ENCODE assay signal across 8 mouse cellular contexts in genomic region chr2:38511487-38512307, GRCm38 (mm10). TPM values are rescaled to one million over a fixed set of nuclear protein-coding genes. Genes with fewer than 3 reads are reported as not detected.
DNase-seq lines count a peak whose midpoint lies in the region; ATAC-seq and TF ChIP-seq lines count a peak whose summit lies in the region.

Nek6 (plus strand) TSS chr2:38511643.

- peaks cover 29% of the 10 kb centered on the region; the same call in 1 of the 2 replicates for H3K79me2 ChIP-seq in liver, adult 2 months (ENCODE audit: control insufficient read depth, insufficient read depth, low read length)

- peak within 1 kb of the TSS; percentile 69 for H3K4me3 ChIP-seq in kidney, adult 2 months (ENCODE audit: insufficient read depth, low read depth, low read length)
- peak within 1 kb of the TSS; percentile 69 for H3K4me3 ChIP-seq in liver, adult 2 months (ENCODE audit: insufficient read depth, low read depth, low read length)
- H3K4me3 ChIP-seq in stomach, postnatal 0 days (ENCODE audit: low read depth, low read length) = peak within 1 kb of the TSS; percentile 82

- no peaks in the 10 kb centered on the region for H3K27me3 ChIP-seq in kidney, adult 2 months (replicated peaks; ENCODE audit: control insufficient read depth, insufficient read depth, low read length)
- no peaks in the 10 kb centered on the region for H3K27me3 ChIP-seq in liver, adult 2 months (ENCODE audit: control insufficient read depth, insufficient read depth, low read length)
- H3K27me3 ChIP-seq in stomach, postnatal 0 days (ENCODE audit: control insufficient read depth, insufficient read depth, low read length) = no peaks in the 10 kb centered on the region

- no peak for TF ChIP-seq CTCF in kidney, adult 2 months (conservative IDR thresholded peaks at IDR 0.05; ENCODE audit: insufficient read depth, insufficient read length, low read depth, low read length)
- no peak for TF ChIP-seq CTCF in liver, adult 2 months (IDR thresholded peaks at IDR 0.05; ENCODE audit: low read depth, low read length)
- no peak for TF ChIP-seq CTCF in stomach, postnatal 0 days (IDR thresholded peaks at IDR 0.05; ENCODE audit: low read depth)

- peaks cover 7% of the 10 kb centered on the region for H3K4me1 ChIP-seq in kidney, adult 2 months (ENCODE audit: control insufficient read depth, insufficient read depth, low read length)
- H3K4me1 ChIP-seq in liver, adult 2 months (ENCODE audit: control insufficient read depth, insufficient read depth, low read length) = peaks cover 23% of the 10 kb centered on the region
- H3K4me1 ChIP-seq in stomach, postnatal 0 days (replicated peaks; ENCODE audit: control insufficient read depth, insufficient read depth) = peaks cover 8% of the 10 kb centered on the region

- ATAC-seq in monocyte, adult 5-6 weeks (replicated peaks; ENCODE audit: insufficient number of reproducible peaks, low FRiP score, low TSS enrichment, poor library complexity, severe bottlenecking) = 0 out of 2 replicates have a peak, but pooled peaks have one; percentile 38
- peak; percentile 65 for ATAC-seq in stomach, postnatal 0 days (ENCODE audit: low FRiP score, low TSS enrichment)

- H3K27ac ChIP-seq in kidney, adult 2 months (ENCODE audit: insufficient read depth, low read depth, low read length) = no peak within 1 kb of the TSS
- peak within 1 kb of the TSS; percentile 94 for H3K27ac ChIP-seq in liver, adult 2 months (replicated peaks; ENCODE audit: insufficient read depth, low read depth, low read length)
- peak within 1 kb of the TSS; percentile 95 for H3K27ac ChIP-seq in stomach, postnatal 0 days (replicated peaks)

- H3K9me3 ChIP-seq in stomach, postnatal 0 days (ENCODE audit: control insufficient read depth, low read length) = no peaks in the 10 kb centered on the region

- DNase-seq in 3134 (ENCODE audit: extremely low read depth, insufficient read length, low spot score) (peak; percentile 77), adipocyte (ENCODE audit: low spot score) (peak; percentile 56)
- peak; percentile 77 for DNase-seq in embryo, embryonic 9.5 days (ENCODE audit: extremely low spot score)
- peak; percentile 75 to 76 for DNase-seq in heart, adult 18-20 months
- peak; percentile 62 for DNase-seq in kidney, adult 2 months
- peak; percentile 62 for DNase-seq in liver, adult 2 months (ENCODE audit: extremely low read depth, low read depth, low spot score)
- DNase-seq in stomach, postnatal 0 days (ENCODE audit: low spot score) = peak; percentile 73

- no peak for TF ChIP-seq POLR2A in kidney, adult 2 months (IDR thresholded peaks at IDR 0.05; ENCODE audit: low read depth, low read length)
- 0 out of 2 replicates have a peak, but pooled peaks have one; percentile 16 for TF ChIP-seq POLR2A in liver, adult 2 months (IDR thresholded peaks at IDR 0.05; ENCODE audit: extremely low read depth, insufficient read depth, low read length)

- no peak for TF ChIP-seq EP300 in stomach, postnatal 0 days (optimal IDR thresholded peaks at IDR 0.05)

- WGBS in kidney, adult 2 months = 1% methylated on average over 90 of the region's 90 CpGs
- under 1% methylated on average over 90 of the region's 90 CpGs for WGBS in liver, adult 2 months
- under 1% methylated on average over 74 of the region's 90 CpGs for WGBS in stomach, postnatal 0 days

- H3K4me2 ChIP-seq in stomach, postnatal 0 days (replicated peaks; ENCODE audit: low read depth) = peak within 1 kb of the TSS; percentile 54

- H3K9ac ChIP-seq in liver, adult 2 months (ENCODE audit: low read depth, low read length) = peak within 1 kb of the TSS; percentile 97
- H3K9ac ChIP-seq in stomach, postnatal 0 days (ENCODE audit: low read length) = peak within 1 kb of the TSS; percentile 88

- H3K36me3 ChIP-seq in kidney, adult 2 months (ENCODE audit: control insufficient read depth, insufficient read depth, low read length) = no peaks in the 10 kb centered on the region
- no peaks in the 10 kb centered on the region for H3K36me3 ChIP-seq in liver, adult 2 months (ENCODE audit: control insufficient read depth, insufficient read depth, low read length)
- no peaks in the 10 kb centered on the region for H3K36me3 ChIP-seq in stomach, postnatal 0 days (ENCODE audit: control insufficient read depth, insufficient read depth, low read length)

RNA-seq across cellular contexts. Expression of gene Nek6, which starts in this region (rescaled TPM):
- 1 to 10 TPM; 2.6 to 4.7 TPM for total RNA-seq in heart, adult 18-20 months (2021)
- polyA plus RNA-seq in kidney, adult 2 months (2012; rRNA removed) = 15.0 and 18.6 TPM in 2 replicates
- total RNA-seq in liver, adult 2 months (2014; rRNA removed) = 13.6 and 17.1 TPM in 2 replicates
- 51.0 and 58.8 TPM in 2 replicates for polyA plus RNA-seq in liver, adult 2 months (2012; rRNA removed)
- 0.39 to 0.57 TPM (median 0.53 TPM) in 3 replicates for total RNA-seq in monocyte, adult 5-6 weeks (2017)
- polyA plus RNA-seq in stomach, postnatal 0 days (2015; fragmentation: Nextera tagmentation; extraction: Ambion mirVana) = 43.7 and 43.8 TPM in 2 replicates

Comparison
In these comparisons a context has a peak if more than half of its experiments do, and no peak if none do; other contexts are left out.
1. Peak in ATAC-seq in monocyte, adult 5-6 weeks; RNA of the gene not detected or under 1 TPM.